Mouse (Mus musculus) kidney, embryonic 15.5 days (tissue): ENCODE results near the gene Wdr70. TPM values are rescaled to one million over a fixed set of nuclear protein-coding genes. Genes with fewer than 3 reads are reported as not detected.

Source experiments
- ATAC-seq: fragments of 200-750 bp; cut with Nextera tagmentation; replicated peaks from 2 replicates; pipeline ENCODE4 v1.8.0; 2017; ENCODE audit warnings: moderate TSS enrichment; ENCODE audit not compliant: low FRiP score
- H3K27ac ChIP-seq: fragments of 300-500 bp; sonication (generic); 2 replicates; pipeline ENCODE4 v1.5.1; 2015; ENCODE audit warnings: mild to moderate bottlenecking, inconsistent platforms
- H3K27me3 ChIP-seq: fragments of 300-500 bp; sonication (generic); 2 replicates; pipeline ENCODE4 v1.6.1; 2015; ENCODE audit warnings: inconsistent platforms
- H3K36me3 ChIP-seq: fragments of 300-500 bp; sonication (generic); 2 replicates; pipeline ENCODE4 v1.6.1; 2015; ENCODE audit warnings: inconsistent platforms
- H3K4me1 ChIP-seq: fragments of 300-500 bp; sonication (generic); 2 replicates; pipeline ENCODE4 v1.6.1; 2015; ENCODE audit warnings: inconsistent platforms
- H3K4me2 ChIP-seq: fragments of 300-500 bp; sonication (generic); 2 replicates; pipeline ENCODE4 v1.6.1; 2015; ENCODE audit warnings: moderate library complexity, mild to moderate bottlenecking, inconsistent platforms
- H3K4me3 ChIP-seq: fragments of 300-500 bp; sonication (generic); replicated peaks from 2 replicates; pipeline ENCODE4 v1.5.1; 2015; ENCODE audit warnings: mild to moderate bottlenecking, inconsistent platforms
- H3K9ac ChIP-seq: fragments of 300-500 bp; sonication (generic); 2 replicates; pipeline ENCODE4 v1.6.1; 2015; ENCODE audit warnings: mild to moderate bottlenecking, inconsistent platforms
- H3K9me3 ChIP-seq: fragments of 300-500 bp; sonication (generic); replicated peaks from 2 replicates; pipeline ENCODE4 v1.6.1; 2016; ENCODE audit warnings: inconsistent platforms
- WGBS: fragments of 180-500 bp; shearing (Covaris S2); methylation state at CpG from one replicate; pipeline ENCODE4 v1.1.7; 2015; ENCODE audit warnings: mixed read lengths; 5-methylcytosine and 5-hydroxymethylcytosine counted together
- polyA plus RNA-seq: library from polyadenylated mRNA; unstranded; fragments of >200 nt; fragmentation: Nextera tagmentation; extraction: Ambion mirVana; gene quantifications from 2 replicates; pipeline ENCODE4 v1.2.1, GENCODE M21; 2015

Gene Wdr70
- polyA plus RNA-seq, 1 experiment from 2014 or later, result 59.4 TPM

DNA sequence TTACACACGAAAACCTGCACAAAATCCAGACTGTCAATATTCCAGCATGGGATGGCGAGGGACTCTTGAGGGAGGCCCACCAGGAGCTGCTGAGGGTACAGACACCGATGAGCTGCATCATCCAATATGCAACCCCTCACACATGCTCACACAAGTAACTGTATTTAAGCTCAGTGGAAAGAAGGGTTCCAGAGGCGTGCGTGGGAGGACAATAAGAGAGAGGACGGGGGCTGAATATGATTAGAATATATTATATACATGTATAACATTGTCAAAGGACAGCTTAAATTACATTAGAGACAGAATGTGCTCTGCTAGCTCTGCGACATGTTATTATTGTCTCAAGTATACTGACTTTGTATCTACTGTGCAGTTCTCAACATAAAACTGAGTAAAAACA is 87.6 kb downstream of the Wdr70 start:
- H3K27ac ChIP-seq, result no peak overlapping the region
- no peak for ATAC-seq
- no peaks in the 10 kb centered on the region for H3K9me3 ChIP-seq
- H3K27me3 ChIP-seq, result no peaks in the 10 kb centered on the region
- no peak overlapping the region for H3K9ac ChIP-seq
- no peak overlapping the region for H3K4me2 ChIP-seq
- 88% methylated on average over 7 of the region's 7 CpGs for WGBS
- H3K36me3 ChIP-seq, result no peaks in the 10 kb centered on the region
- no peak overlapping the region for H3K4me3 ChIP-seq
- no peaks in the 10 kb centered on the region for H3K4me1 ChIP-seq

DNA sequence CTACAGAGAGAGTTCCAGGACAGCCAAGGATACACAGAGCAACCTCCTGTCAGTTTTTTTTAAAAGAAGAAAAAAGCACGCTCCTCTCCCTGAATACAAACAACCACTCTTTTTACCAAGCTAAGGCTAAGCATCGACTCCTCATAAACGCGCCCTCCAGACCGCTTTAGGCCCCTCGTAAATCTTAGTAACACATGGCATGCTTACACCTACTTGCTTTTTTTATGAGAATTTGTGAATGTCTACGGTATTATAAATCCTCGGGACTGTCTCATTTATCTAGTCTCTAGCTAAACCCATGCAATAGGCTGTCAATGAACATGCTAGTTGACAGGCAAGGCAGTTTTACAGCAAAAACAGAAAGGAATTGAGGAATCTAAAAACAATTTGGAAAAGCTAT is 91.6 kb downstream of the Wdr70 start:
- Histone ChIP-seq H3K9ac (no peak overlapping the region), H3K27me3 (no peaks in the 10 kb centered on the region), H3K36me3 (no peaks in the 10 kb centered on the region), H3K9me3 (no peaks in the 10 kb centered on the region), H3K4me1 (no peaks in the 10 kb centered on the region), H3K4me2 (no peak overlapping the region), H3K4me3 (no peak overlapping the region), H3K27ac (no peak overlapping the region)
- 35% methylated on average over 8 of the region's 8 CpGs for WGBS
- ATAC-seq, result no peak

- Histone ChIP-seq H3K36me3 (no peaks in the 10 kb centered on the region), H3K27me3 (no peaks in the 10 kb centered on the region), H3K9ac (no peak overlapping the region), H3K9me3 (no peaks in the 10 kb centered on the region), H3K4me3 (no peak overlapping the region), H3K4me1 (no peaks in the 10 kb centered on the region), H3K27ac (no peak overlapping the region), H3K4me2 (no peak overlapping the region)
- no peak for ATAC-seq
- WGBS, result 88% methylated on average over 1 of the region's 1 CpGs
Measured at GRCm38 (mm10) chr15:8006056-8006455, 93.0 kb downstream of the Wdr70 start.

GRCm38 (mm10) chr15:8005506-8005905 is 93.5 kb downstream of the Wdr70 start:
- ATAC-seq, result no peak
- H3K4me3 ChIP-seq, result no peak overlapping the region
- H3K27me3 ChIP-seq, result no peaks in the 10 kb centered on the region
- 67% methylated on average over 5 of the region's 5 CpGs for WGBS
- no peaks in the 10 kb centered on the region for H3K4me1 ChIP-seq
- H3K4me2 ChIP-seq, result no peak overlapping the region
- no peak overlapping the region for H3K9ac ChIP-seq
- H3K36me3 ChIP-seq, result no peaks in the 10 kb centered on the region
- H3K27ac ChIP-seq, result no peak overlapping the region
- H3K9me3 ChIP-seq, result no peaks in the 10 kb centered on the region

DNA sequence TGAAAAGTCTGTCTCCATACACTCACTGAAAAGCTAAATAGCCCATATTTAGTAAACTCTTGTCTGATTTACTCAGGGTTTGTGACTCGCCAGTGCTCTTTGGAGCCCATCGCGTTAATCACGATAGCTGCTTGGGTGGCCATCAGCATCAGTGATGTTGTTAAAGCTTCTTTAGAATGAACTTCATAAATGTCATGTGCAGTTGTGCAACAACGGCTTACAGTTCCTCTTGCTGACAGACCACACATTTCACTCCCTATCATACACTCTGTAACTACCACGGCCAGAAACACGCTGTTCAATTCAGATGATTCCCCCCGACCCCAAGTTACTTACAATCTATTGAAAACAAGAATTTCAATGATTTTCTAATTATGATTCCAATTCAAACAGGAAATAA is 95.2 kb downstream of the Wdr70 start:
- 72% methylated on average over 8 of the region's 8 CpGs for WGBS
- no peaks in the 10 kb centered on the region for H3K36me3 ChIP-seq
- no peak overlapping the region for H3K4me3 ChIP-seq
- H3K9ac ChIP-seq, result no peak overlapping the region
- no peaks in the 10 kb centered on the region for H3K4me1 ChIP-seq
- no peak for ATAC-seq
- no peaks in the 10 kb centered on the region for H3K27me3 ChIP-seq
- no peak overlapping the region for H3K4me2 ChIP-seq
- H3K27ac ChIP-seq, result no peak overlapping the region
- H3K9me3 ChIP-seq, result no peaks in the 10 kb centered on the region

- H3K4me3 ChIP-seq, result no peak overlapping the region
- 72% methylated on average over 14 of the region's 14 CpGs for WGBS
- no peak overlapping the region for H3K4me2 ChIP-seq
- H3K9ac ChIP-seq, result no peak overlapping the region
- H3K36me3 ChIP-seq, result no peaks in the 10 kb centered on the region
- no peaks in the 10 kb centered on the region for H3K27me3 ChIP-seq
- no peaks in the 10 kb centered on the region for H3K4me1 ChIP-seq
- ATAC-seq, result no peak
- H3K9me3 ChIP-seq, result no peaks in the 10 kb centered on the region
- no peak overlapping the region for H3K27ac ChIP-seq
Measured at GRCm38 (mm10) chr15:7998843-7999546, 100.0 kb downstream of the Wdr70 start.

- Histone ChIP-seq H3K36me3 (no peaks in the 10 kb centered on the region), H3K4me3 (no peak overlapping the region), H3K4me1 (0 out of 2 replicates have a peak, but pooled peaks cover 4% of the 10 kb centered on the region), H3K27me3 (no peaks in the 10 kb centered on the region), H3K9me3 (no peaks in the 10 kb centered on the region), H3K4me2 (no peak overlapping the region), H3K27ac (no peak overlapping the region), H3K9ac (no peak overlapping the region)
- 80% methylated on average over 2 of the region's 2 CpGs for WGBS
- ATAC-seq, result no peak
Measured at GRCm38 (mm10) chr15:7998095-7998494, 100.9 kb downstream of the Wdr70 start.

DNA sequence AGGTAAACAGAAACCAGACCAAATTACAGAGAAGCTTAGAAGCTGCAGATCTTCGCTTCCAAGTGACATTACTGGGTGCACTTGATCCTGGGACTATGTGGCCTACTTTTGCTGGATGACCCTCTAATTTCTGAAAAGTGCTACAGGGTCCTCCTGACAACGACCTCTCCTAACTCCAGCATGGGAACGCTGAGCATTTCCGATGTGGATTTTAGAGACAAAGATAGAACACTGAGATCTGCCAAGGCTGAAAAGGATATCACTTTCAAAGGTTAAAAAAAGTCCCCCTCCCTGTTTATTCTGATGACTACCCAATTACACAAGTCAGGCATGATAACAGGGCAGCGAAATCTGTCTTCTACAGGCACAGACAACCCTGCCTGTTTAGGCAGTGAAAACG is 105.3 kb downstream of the Wdr70 start:
- H3K36me3 ChIP-seq, result no peaks in the 10 kb centered on the region
- ATAC-seq, result no peak
- no peak overlapping the region for H3K27ac ChIP-seq
- no peaks in the 10 kb centered on the region for H3K27me3 ChIP-seq
- H3K9me3 ChIP-seq, result no peaks in the 10 kb centered on the region
- H3K4me1 ChIP-seq, result 0 out of 2 replicates have a peak, but pooled peaks cover 4% of the 10 kb centered on the region
- no peak overlapping the region for H3K9ac ChIP-seq
- no peak overlapping the region for H3K4me2 ChIP-seq
- H3K4me3 ChIP-seq, result no peak overlapping the region
- WGBS, result 59% methylated on average over 6 of the region's 6 CpGs

DNA sequence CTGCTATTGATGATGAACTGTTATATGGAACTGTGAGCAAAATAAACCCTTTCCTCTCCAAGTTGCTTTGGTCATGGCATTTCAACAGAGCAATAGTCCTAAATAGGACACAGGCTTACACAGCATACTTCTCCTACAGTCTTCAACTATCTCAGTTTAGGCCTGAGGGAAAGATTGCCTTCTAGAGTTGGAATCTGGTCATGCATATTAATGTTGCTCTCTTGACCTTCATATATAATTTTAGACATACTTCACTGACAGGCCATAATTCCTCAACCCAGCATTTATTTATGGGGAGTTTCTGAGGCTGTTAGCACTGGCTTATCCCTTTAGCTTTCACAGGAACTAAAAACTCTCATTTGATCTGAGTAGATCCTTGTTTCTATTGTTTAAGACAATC is 108.9 kb downstream of the Wdr70 start:
- Histone ChIP-seq H3K4me1 (0 out of 2 replicates have a peak, but pooled peaks cover 4% of the 10 kb centered on the region), H3K36me3 (no peaks in the 10 kb centered on the region), H3K9ac (no peak overlapping the region), H3K4me2 (no peak overlapping the region), H3K27me3 (no peaks in the 10 kb centered on the region), H3K27ac (no peak overlapping the region), H3K9me3 (no peaks in the 10 kb centered on the region), H3K4me3 (no peak overlapping the region)
- no peak for ATAC-seq

DNA sequence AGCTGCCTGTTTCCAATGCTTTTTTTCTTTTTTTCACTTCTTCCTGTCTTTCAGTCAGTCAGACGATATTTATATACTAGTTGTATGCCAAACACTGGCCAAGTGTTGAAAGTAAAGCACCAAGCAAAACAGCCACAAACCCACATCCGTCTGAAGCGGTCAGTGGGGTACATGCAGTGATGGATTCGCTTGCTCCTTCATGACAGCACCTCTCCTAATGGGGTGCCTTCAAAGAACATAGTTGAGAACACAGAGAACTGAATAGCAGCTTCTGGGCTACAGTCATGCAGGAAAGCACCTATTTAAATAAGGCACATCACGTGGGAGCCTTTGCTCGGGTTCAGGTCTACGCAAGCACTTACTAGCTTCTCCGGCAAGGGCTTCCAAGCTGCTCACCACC is 111.6 kb downstream of the Wdr70 start:
- Histone ChIP-seq H3K27me3 (no peaks in the 10 kb centered on the region), H3K9ac (no peak overlapping the region), H3K36me3 (no peaks in the 10 kb centered on the region), H3K27ac (no peak overlapping the region), H3K9me3 (no peaks in the 10 kb centered on the region), H3K4me1 (no peaks in the 10 kb centered on the region), H3K4me2 (no peak overlapping the region), H3K4me3 (no peak overlapping the region)
- WGBS, result 95% methylated on average over 8 of the region's 8 CpGs
- no peak for ATAC-seq

- no peaks in the 10 kb centered on the region for H3K4me1 ChIP-seq
- no peak overlapping the region for H3K27ac ChIP-seq
- no peak for ATAC-seq
- H3K4me2 ChIP-seq, result no peak overlapping the region
- 74% methylated on average over 6 of the region's 6 CpGs for WGBS
- no peaks in the 10 kb centered on the region for H3K27me3 ChIP-seq
- no peak overlapping the region for H3K9ac ChIP-seq
- no peak overlapping the region for H3K4me3 ChIP-seq
- no peaks in the 10 kb centered on the region for H3K36me3 ChIP-seq
- H3K9me3 ChIP-seq, result no peaks in the 10 kb centered on the region
Measured at GRCm38 (mm10) chr15:7986274-7986673, 112.7 kb downstream of the Wdr70 start.

DNA sequence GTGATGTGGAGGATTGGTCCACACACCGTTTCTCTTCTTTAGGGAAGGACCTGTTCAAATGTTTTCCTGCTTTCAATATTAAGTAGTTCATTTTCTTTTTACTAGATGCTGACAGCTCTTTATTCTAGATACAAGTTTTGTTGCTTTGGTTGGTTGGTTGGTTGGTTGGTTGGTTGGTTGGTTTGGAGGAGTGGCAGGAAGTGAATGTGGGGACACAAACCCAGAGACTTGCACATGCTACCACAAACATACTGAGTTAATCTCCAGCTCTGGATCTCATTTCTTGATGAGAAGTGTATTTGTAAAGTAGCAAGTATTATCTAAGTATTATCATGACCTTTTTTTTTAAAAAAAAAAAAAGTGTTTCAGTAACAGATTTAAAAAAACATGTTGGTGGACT is 120.4 kb downstream of the Wdr70 start:
- no peaks in the 10 kb centered on the region for H3K27me3 ChIP-seq
- no peak overlapping the region for H3K4me2 ChIP-seq
- peaks cover 7% of the 10 kb centered on the region for H3K36me3 ChIP-seq
- H3K4me3 ChIP-seq, result no peak overlapping the region
- ATAC-seq, result no peak
- no peak overlapping the region for H3K9ac ChIP-seq
- 96% methylated on average over 1 of the region's 1 CpGs for WGBS
- H3K27ac ChIP-seq, result no peak overlapping the region
- H3K9me3 ChIP-seq, result no peaks in the 10 kb centered on the region
- H3K4me1 ChIP-seq, result no peaks in the 10 kb centered on the region

DNA sequence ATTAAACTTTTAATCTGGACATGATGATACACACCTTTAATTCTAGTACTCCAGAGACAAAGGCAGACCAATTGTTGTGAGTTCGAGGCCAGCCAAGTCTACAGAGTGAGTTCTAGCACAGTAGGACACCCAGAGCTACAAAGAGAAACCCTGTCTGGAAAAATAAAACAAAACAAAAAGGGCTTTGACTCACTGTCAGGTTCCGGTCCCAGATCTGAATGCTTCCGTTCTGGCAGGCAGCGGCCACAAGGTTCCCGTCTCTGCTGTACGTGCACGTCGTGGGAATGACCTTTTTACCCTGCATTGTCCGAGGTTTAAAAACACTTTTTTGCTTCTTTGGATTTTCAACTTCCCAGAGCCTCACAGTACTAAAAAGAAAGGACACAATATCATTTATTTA is 122.2 kb downstream of the Wdr70 start:
- Histone ChIP-seq H3K9me3 (no peaks in the 10 kb centered on the region), H3K9ac (no peak overlapping the region), H3K4me2 (no peak overlapping the region), H3K27ac (no peak overlapping the region), H3K27me3 (no peaks in the 10 kb centered on the region), H3K4me1 (no peaks in the 10 kb centered on the region), H3K4me3 (no peak overlapping the region), H3K36me3 (peaks cover 7% of the 10 kb centered on the region)
- ATAC-seq, result no peak
- WGBS, result 79% methylated on average over 9 of the region's 9 CpGs
